Mouse (Mus musculus): Measurements from ENCODE around the gene Tac4. TPM values are rescaled to one million over a fixed set of nuclear protein-coding genes. Genes with fewer than 3 reads are reported as not detected.

The Tac4 gene
- polyA plus RNA-seq, 1 experiment = 0.09 TPM

DNA sequence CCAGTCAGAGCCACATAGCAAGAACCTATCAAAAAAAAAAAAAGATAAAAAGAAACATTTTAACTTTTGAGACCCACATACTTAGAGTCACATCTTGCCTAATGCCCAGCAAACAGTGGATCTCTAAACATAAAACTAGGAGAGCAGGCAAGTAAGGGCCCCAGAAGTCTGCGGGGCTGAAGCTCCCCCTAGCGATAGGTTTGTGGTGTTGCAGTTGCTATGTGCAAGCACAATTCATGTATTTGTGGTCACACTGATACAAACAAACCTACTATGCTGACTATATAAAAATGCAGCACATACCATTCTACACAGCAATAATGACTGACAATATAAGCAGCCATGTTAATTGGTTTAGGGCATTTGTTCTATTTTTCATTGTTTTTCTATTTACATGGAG lies 36.8 kb downstream of the Tac4 start:
- Histone ChIP-seq H3K27ac (ENCODE audit: insufficient read depth, low read depth, low read length) (no peak overlapping the region), H3K27me3 (replicated peaks; ENCODE audit: control insufficient read depth, insufficient read depth, low read length) (no peaks in the 10 kb centered on the region), H3K4me1 (ENCODE audit: control insufficient read depth, insufficient read depth, low read length) (no peaks in the 10 kb centered on the region), H3K4me3 (ENCODE audit: insufficient read depth, low read depth, low read length) (no peak overlapping the region), H3K36me3 (ENCODE audit: control insufficient read depth, insufficient read depth, low read length) (peaks cover 13% of the 10 kb centered on the region)
- WGBS = 14% methylated on average over 2 of the region's 2 CpGs
- peak; percentile 29 for DNase-seq
- TF ChIP-seq CTCF (conservative IDR thresholded peaks at IDR 0.05; ENCODE audit: insufficient read depth, insufficient read length, low read depth, low read length) (peak; percentile 88), POLR2A (IDR thresholded peaks at IDR 0.05; ENCODE audit: low read depth, low read length) (no peak)

GRCm38 (mm10) chr11:95299886-95300285 lies 38.6 kb downstream of the Tac4 start:
- H3K27me3 ChIP-seq (replicated peaks; ENCODE audit: control insufficient read depth, insufficient read depth, low read length) = no peaks in the 10 kb centered on the region
- peaks cover 8% of the 10 kb centered on the region for H3K36me3 ChIP-seq (ENCODE audit: control insufficient read depth, insufficient read depth, low read length)
- H3K4me3 ChIP-seq (ENCODE audit: insufficient read depth, low read depth, low read length) = no peak overlapping the region
- 80% methylated on average over 12 of the region's 12 CpGs for WGBS
- TF ChIP-seq POLR2A (IDR thresholded peaks at IDR 0.05; ENCODE audit: low read depth, low read length) (no peak), CTCF (conservative IDR thresholded peaks at IDR 0.05; ENCODE audit: insufficient read depth, insufficient read length, low read depth, low read length) (no peak)
- H3K4me1 ChIP-seq (ENCODE audit: control insufficient read depth, insufficient read depth, low read length) = no peaks in the 10 kb centered on the region
- no peak for DNase-seq
- no peak overlapping the region for H3K27ac ChIP-seq (ENCODE audit: insufficient read depth, low read depth, low read length)

GRCm38 (mm10) chr11:95301772-95302171 lies 40.4 kb downstream of the Tac4 start:
- no peak overlapping the region for H3K27ac ChIP-seq (ENCODE audit: insufficient read depth, low read depth, low read length)
- no peaks in the 10 kb centered on the region for H3K27me3 ChIP-seq (replicated peaks; ENCODE audit: control insufficient read depth, insufficient read depth, low read length)
- H3K4me3 ChIP-seq (ENCODE audit: insufficient read depth, low read depth, low read length) = no peak overlapping the region
- peaks cover 6% of the 10 kb centered on the region for H3K36me3 ChIP-seq (ENCODE audit: control insufficient read depth, insufficient read depth, low read length)
- peak; percentile 28 for DNase-seq
- WGBS = 64% methylated on average over 3 of the region's 3 CpGs
- H3K4me1 ChIP-seq (ENCODE audit: control insufficient read depth, insufficient read depth, low read length) = no peaks in the 10 kb centered on the region
- TF ChIP-seq POLR2A (IDR thresholded peaks at IDR 0.05; ENCODE audit: low read depth, low read length) (no peak), CTCF (conservative IDR thresholded peaks at IDR 0.05; ENCODE audit: insufficient read depth, insufficient read length, low read depth, low read length) (no peak)

DNA sequence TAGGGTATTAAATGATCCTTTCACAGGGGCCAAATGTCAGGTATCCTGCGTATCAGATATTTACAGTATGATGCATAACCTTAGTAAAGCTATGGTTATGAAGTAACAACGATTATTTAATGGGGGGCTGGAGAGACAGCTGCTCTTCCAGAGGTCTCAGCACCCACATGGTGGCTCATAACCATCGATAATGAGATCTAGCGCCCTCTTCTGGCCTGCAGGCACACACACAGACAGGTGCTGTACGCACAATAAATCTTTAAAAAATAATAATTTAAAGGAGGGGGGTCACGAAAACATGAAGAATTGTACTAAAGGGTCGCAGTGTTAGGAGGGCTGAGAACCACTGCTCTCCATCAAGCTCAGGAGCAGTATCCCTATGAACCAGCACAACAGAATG lies 44.3 kb downstream of the Tac4 start:
- Histone ChIP-seq H3K27ac (ENCODE audit: insufficient read depth, low read depth, low read length) (no peak overlapping the region), H3K4me1 (ENCODE audit: control insufficient read depth, insufficient read depth, low read length) (peaks cover 6% of the 10 kb centered on the region; the same call in 1 of the 2 replicates), H3K4me3 (ENCODE audit: insufficient read depth, low read depth, low read length) (no peak overlapping the region), H3K27me3 (replicated peaks; ENCODE audit: control insufficient read depth, insufficient read depth, low read length) (no peaks in the 10 kb centered on the region), H3K36me3 (ENCODE audit: control insufficient read depth, insufficient read depth, low read length) (no peaks in the 10 kb centered on the region)
- no peak for DNase-seq
- WGBS = 97% methylated on average over 7 of the region's 7 CpGs
- TF ChIP-seq POLR2A (IDR thresholded peaks at IDR 0.05; ENCODE audit: low read depth, low read length) = no peak
- 0 out of 2 replicates have a peak, but pooled peaks have one; percentile 24 for TF ChIP-seq CTCF (conservative IDR thresholded peaks at IDR 0.05; ENCODE audit: insufficient read depth, insufficient read length, low read depth, low read length)

DNA sequence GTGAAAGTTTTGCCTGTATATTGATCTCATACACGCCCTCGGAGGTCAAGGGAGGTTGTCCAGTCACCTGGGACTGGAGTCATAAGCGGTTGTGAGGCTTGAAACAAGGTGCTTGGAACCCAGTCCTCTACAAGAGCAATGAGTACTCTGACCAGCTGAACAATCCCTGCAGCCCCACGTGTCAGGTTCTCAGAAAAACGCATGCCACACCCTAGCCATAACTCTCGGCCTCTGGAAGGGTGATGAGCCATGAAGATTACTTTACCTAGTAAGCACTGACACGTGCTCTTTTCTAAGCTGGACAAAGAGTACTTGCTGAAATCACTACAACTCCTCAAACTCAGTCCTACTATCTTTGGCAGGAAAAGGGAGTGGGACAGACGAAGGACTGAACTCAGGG lies 46.2 kb downstream of the Tac4 start:
- no peaks in the 10 kb centered on the region for H3K27me3 ChIP-seq (replicated peaks; ENCODE audit: control insufficient read depth, insufficient read depth, low read length)
- no peak overlapping the region for H3K4me3 ChIP-seq (ENCODE audit: insufficient read depth, low read depth, low read length)
- WGBS = 40% methylated on average over 8 of the region's 8 CpGs
- H3K4me1 ChIP-seq (ENCODE audit: control insufficient read depth, insufficient read depth, low read length) = peaks cover 6% of the 10 kb centered on the region; the same call in 1 of the 2 replicates
- H3K27ac ChIP-seq (ENCODE audit: insufficient read depth, low read depth, low read length) = no peak overlapping the region
- H3K36me3 ChIP-seq (ENCODE audit: control insufficient read depth, insufficient read depth, low read length) = no peaks in the 10 kb centered on the region
- DNase-seq = peak; percentile 61
- no peak for TF ChIP-seq CTCF (conservative IDR thresholded peaks at IDR 0.05; ENCODE audit: insufficient read depth, insufficient read length, low read depth, low read length)
- no peak for TF ChIP-seq POLR2A (IDR thresholded peaks at IDR 0.05; ENCODE audit: low read depth, low read length)

GRCm38 (mm10) chr11:95309510-95310006 lies 48.2 kb downstream of the Tac4 start:
- Histone ChIP-seq H3K36me3 (ENCODE audit: control insufficient read depth, insufficient read depth, low read length) (no peaks in the 10 kb centered on the region), H3K4me1 (ENCODE audit: control insufficient read depth, insufficient read depth, low read length) (peaks cover 6% of the 10 kb centered on the region; the same call in 1 of the 2 replicates), H3K4me3 (ENCODE audit: insufficient read depth, low read depth, low read length) (peak overlapping the region; percentile 85), H3K27ac (ENCODE audit: insufficient read depth, low read depth, low read length) (peak overlapping the region; percentile 94), H3K27me3 (replicated peaks; ENCODE audit: control insufficient read depth, insufficient read depth, low read length) (no peaks in the 10 kb centered on the region)
- TF ChIP-seq CTCF (conservative IDR thresholded peaks at IDR 0.05; ENCODE audit: insufficient read depth, insufficient read length, low read depth, low read length) (no peak), POLR2A (IDR thresholded peaks at IDR 0.05; ENCODE audit: low read depth, low read length) (peak; percentile 56)
- WGBS = under 1% methylated on average over 37 of the region's 37 CpGs
- DNase-seq = peak; percentile 99

DNA sequence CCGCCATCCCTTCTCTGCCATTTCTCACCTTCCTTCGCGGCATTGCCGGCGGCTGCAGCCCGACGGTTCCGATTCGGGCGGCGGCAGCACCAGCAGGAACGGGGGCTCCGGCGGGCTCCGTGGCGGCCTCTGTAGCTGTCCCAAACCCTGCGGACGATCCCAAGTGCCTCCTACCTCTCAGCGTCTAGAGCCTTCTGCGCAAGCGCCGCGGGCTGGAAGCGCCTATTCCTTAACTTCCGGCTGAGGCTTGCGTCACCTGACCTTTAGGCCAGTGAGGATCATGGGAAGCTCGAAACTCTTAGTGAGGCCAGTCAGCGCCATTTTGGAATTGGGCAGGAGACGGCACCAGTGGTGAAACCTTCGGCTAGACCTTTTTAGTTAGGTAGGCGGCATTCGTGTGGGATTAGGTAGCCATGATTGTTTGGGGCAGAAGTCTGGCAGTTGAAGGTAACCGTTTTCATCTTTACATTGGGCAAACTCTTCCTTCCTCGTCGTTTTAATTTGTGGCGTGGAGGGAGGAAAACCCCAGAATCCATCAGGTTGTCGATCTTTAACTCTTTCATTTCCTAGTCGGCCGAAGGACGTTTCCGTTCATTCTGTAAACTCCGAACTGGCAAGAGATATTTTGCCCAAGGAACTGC lies 48.8 kb downstream of the Tac4 start, which contains the start of gene Kat7:
TSS of gene Kat7 (minus strand) at position 240 of the 641 bp plus-strand sequence.
- Histone ChIP-seq H3K27ac (ENCODE audit: insufficient read depth, low read depth, low read length) (peak within 1 kb of the TSS; percentile 94), H3K27me3 (replicated peaks; ENCODE audit: control insufficient read depth, insufficient read depth, low read length) (no peaks in the 10 kb centered on the region), H3K36me3 (ENCODE audit: control insufficient read depth, insufficient read depth, low read length) (no peaks in the 10 kb centered on the region), H3K4me1 (ENCODE audit: control insufficient read depth, insufficient read depth, low read length) (peaks cover 6% of the 10 kb centered on the region; the same call in 1 of the 2 replicates), H3K4me3 (ENCODE audit: insufficient read depth, low read depth, low read length) (peak within 1 kb of the TSS; percentile 93)
- WGBS = under 1% methylated on average over 42 of the region's 42 CpGs
- TF ChIP-seq POLR2A (IDR thresholded peaks at IDR 0.05; ENCODE audit: low read depth, low read length) (no peak), CTCF (conservative IDR thresholded peaks at IDR 0.05; ENCODE audit: insufficient read depth, insufficient read length, low read depth, low read length) (no peak)
- DNase-seq = peak; percentile 100
